ENCODE assay signal across 20 mouse cellular contexts in the genomic region with DNA sequence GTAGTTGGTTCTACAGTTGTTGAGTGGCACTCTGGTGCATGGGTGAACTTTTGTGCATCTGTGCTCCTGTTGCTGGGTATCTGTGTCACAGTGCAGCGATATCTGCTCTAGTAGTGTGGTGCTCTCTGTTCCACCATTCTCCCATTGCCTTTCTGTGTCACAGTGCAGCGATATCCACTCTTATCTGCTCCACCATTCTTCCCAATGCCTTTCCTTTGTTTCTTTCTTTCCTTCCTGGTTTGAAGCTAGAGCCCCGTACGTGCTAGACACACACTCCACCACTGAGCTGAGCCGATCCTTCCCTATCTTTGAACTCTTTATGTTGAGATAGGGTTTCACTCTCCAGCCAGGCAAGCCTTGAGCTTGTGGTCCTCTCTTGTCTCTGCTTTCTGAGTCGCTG. TPM values are rescaled to one million over a fixed set of nuclear protein-coding genes. Genes with fewer than 3 reads are reported as not detected.
DNase-seq lines count a peak whose midpoint lies in the region; ATAC-seq and TF ChIP-seq lines count a peak whose summit lies in the region.
"Had no signal": no experiment of that assay in that cellular context is flagged by ENCODE, and none has a peak within 500 bp of the region (broad histone marks: within the 10 kb centered on the region; RNA-seq: fewer than 3 reads in every experiment).

No protein-coding gene starts in this region.

- no peaks in the 10 kb centered on the region for H3K27me3 ChIP-seq in heart, postnatal 0 days (ENCODE audit: control insufficient read depth, insufficient read depth, low read length)
- H3K27me3 ChIP-seq in liver, postnatal 0 days (ENCODE audit: insufficient read depth, low read length): no peaks in the 10 kb centered on the region
- H3K27me3 ChIP-seq: CH12.LX; embryonic facial prominence, embryonic 12.5 days; hindbrain, embryonic 12.5 days had no signal

- DNase-seq in frontal cortex, adult 2 months (ENCODE audit: extremely low spot score in 1 of 2, low spot score in 1 of 2): no peak
- peak; percentile 24 for DNase-seq in heart, postnatal 0 days (ENCODE audit: low spot score)
- DNase-seq in heart, adult 9 months (ENCODE audit: low spot score in 2 of 2): no peak
- no peak for DNase-seq in liver, postnatal 0 days
- no peak for DNase-seq in adrenal gland, postnatal 36 days
- DNase-seq: forebrain, postnatal 0 days; gastrocnemius, postnatal 25 days; kidney, adult 11 months; kidney, postnatal 14 days; lung, adult 18-20 months; retina, postnatal 1 day; thymus, postnatal 4 days had no signal

- 21% methylated on average over 6 of the region's 6 CpGs for WGBS in heart, postnatal 0 days
- WGBS in liver, postnatal 0 days (ENCODE audit: insufficient replicate concordance): 45% methylated on average over 6 of the region's 6 CpGs

- H3K9ac ChIP-seq in heart, postnatal 0 days (replicated peaks; ENCODE audit: low read depth, low read length): no peak overlapping the region
- 0 out of 2 replicates have a peak overlapping the region, but pooled peaks have one; percentile 38 for H3K9ac ChIP-seq in liver, postnatal 0 days (replicated peaks)
- H3K9ac ChIP-seq: embryonic facial prominence, embryonic 12.5 days; forebrain, postnatal 0 days; hindbrain, embryonic 12.5 days had no signal

- H3K4me3 ChIP-seq in heart, postnatal 0 days (ENCODE audit: low read depth, low read length): peak overlapping the region; percentile 4; the same call in 1 of the 2 replicates
- no peak overlapping the region for H3K4me3 ChIP-seq in liver, postnatal 0 days (ENCODE audit: low read depth, low read length)
- H3K4me3 ChIP-seq: embryonic facial prominence, embryonic 12.5 days; hindbrain, embryonic 12.5 days; myocyte had no signal

- H3K4me2 ChIP-seq in heart, postnatal 0 days (ENCODE audit: low read depth, low read length): peak overlapping the region; percentile 48
- H3K4me2 ChIP-seq in liver, postnatal 0 days (ENCODE audit: low read depth, low read length): 0 out of 2 replicates have a peak overlapping the region, but pooled peaks have one; percentile 9
- H3K4me2 ChIP-seq: embryonic facial prominence, embryonic 12.5 days; hindbrain, embryonic 12.5 days had no signal

- no peak for TF ChIP-seq EP300 in heart, postnatal 0 days (IDR thresholded peaks at IDR 0.05; ENCODE audit: low read depth)
- no peak for TF ChIP-seq EP300 in liver, postnatal 0 days (IDR thresholded peaks at IDR 0.05; ENCODE audit: low read depth)

- peaks cover 31% of the 10 kb centered on the region for H3K36me3 ChIP-seq in heart, postnatal 0 days (replicated peaks; ENCODE audit: control insufficient read depth, insufficient read depth, low read length)
- H3K36me3 ChIP-seq in liver, postnatal 0 days (replicated peaks; ENCODE audit: insufficient read depth, low read length): peaks cover 22% of the 10 kb centered on the region

- peak overlapping the region; percentile 60 for H3K27ac ChIP-seq in heart, postnatal 0 days (ENCODE audit: low read depth)
- H3K27ac ChIP-seq in liver, postnatal 0 days (ENCODE audit: low read depth): 0 out of 2 replicates have a peak overlapping the region, but pooled peaks have one; percentile 35
- H3K27ac ChIP-seq: embryonic facial prominence, embryonic 12.5 days; hindbrain, embryonic 12.5 days had no signal

- H3K9me3 ChIP-seq in heart, postnatal 0 days (replicated peaks; ENCODE audit: control insufficient read depth, low read length): no peaks in the 10 kb centered on the region
- H3K9me3 ChIP-seq in liver, postnatal 0 days (ENCODE audit: low read length): no peaks in the 10 kb centered on the region
- H3K9me3 ChIP-seq: embryonic facial prominence, embryonic 12.5 days; hindbrain, embryonic 12.5 days had no signal

- no peak for TF ChIP-seq CTCF in heart, postnatal 0 days (IDR thresholded peaks at IDR 0.05; ENCODE audit: low read depth)
- TF ChIP-seq CTCF in liver, postnatal 0 days (IDR thresholded peaks at IDR 0.05; ENCODE audit: low read depth): no peak

- H3K4me1 ChIP-seq in heart, postnatal 0 days (ENCODE audit: control insufficient read depth, insufficient read depth): peaks cover 35% of the 10 kb centered on the region
- H3K4me1 ChIP-seq in liver, postnatal 0 days (ENCODE audit: insufficient read depth): peaks cover 13% of the 10 kb centered on the region
- H3K4me1 ChIP-seq: embryonic facial prominence, embryonic 12.5 days had no signal

- ATAC-seq in frontal cortex, adult (ENCODE audit: low TSS enrichment): peak; percentile 10; the same call in 1 of the 2 replicates
- ATAC-seq in heart, postnatal 0 days (ENCODE audit: insufficient read depth, low read depth): peak; percentile 20; the same call in 1 of the 2 replicates
- ATAC-seq in common myeloid progenitor, adult 5-6 weeks (replicated peaks; ENCODE audit: low read depth, poor library complexity, severe bottlenecking): peak; percentile 65
- no peak for ATAC-seq in liver, postnatal 0 days
- no peak for ATAC-seq in CD4-positive, CD25-positive, alpha-beta regulatory T cell, adult 4 months
- ATAC-seq: activated CD4-positive, CD25-positive, alpha-beta regulatory T cell, adult 4 months; forebrain, postnatal 0 days had no signal

RNA-seq across cellular contexts. Expression of gene Foxk2, which starts 23.1 kb away (rescaled TPM):
- polyA plus RNA-seq in frontal cortex, adult 2 months (2012; rRNA removed): 48.3 and 51.0 TPM in 2 replicates
- 23.5 and 25.8 TPM in 2 replicates for total RNA-seq in heart, postnatal 0 days (2014; rRNA removed; ENCODE audit: low replicate concordance)
- 3.0 and 3.8 TPM in 2 replicates for polyA plus RNA-seq in heart, postnatal 0 days (2015; fragmentation: Nextera tagmentation; extraction: Ambion mirVana)
- 20.8 and 23.8 TPM in 2 replicates for total RNA-seq in common myeloid progenitor, adult 5-6 weeks (2017)
- 2.3 and 2.6 TPM in 2 replicates for polyA plus RNA-seq in liver, postnatal 0 days (2015; fragmentation: Nextera tagmentation; extraction: Ambion mirVana)
- 1 to 10 TPM; 4.1 to 6.1 TPM for polyA plus RNA-seq in CD4-positive, CD25-positive, alpha-beta regulatory T cell, adult 4 months (2017; shearing (Covaris generic))
- total RNA-seq in adrenal gland, postnatal 36 days (2021): 10 to 100 TPM; 35.0 to 45.5 TPM

RNA-seq across cellular contexts. Expression of gene Narf, which starts 45.9 kb away (rescaled TPM):
- polyA plus RNA-seq in frontal cortex, adult 2 months (2012; rRNA removed): 39.7 and 40.6 TPM in 2 replicates
- total RNA-seq in heart, postnatal 0 days (2014; rRNA removed; ENCODE audit: low replicate concordance): 159 and 217 TPM in 2 replicates
- polyA plus RNA-seq in heart, postnatal 0 days (2015; fragmentation: Nextera tagmentation; extraction: Ambion mirVana): 40.0 and 48.2 TPM in 2 replicates
- total RNA-seq in common myeloid progenitor, adult 5-6 weeks (2017): 23.5 and 40.9 TPM in 2 replicates
- polyA plus RNA-seq in liver, postnatal 0 days (2015; fragmentation: Nextera tagmentation; extraction: Ambion mirVana): 27.8 and 39.1 TPM in 2 replicates
- 10 to 100 TPM; 30.1 to 41.9 TPM for polyA plus RNA-seq in CD4-positive, CD25-positive, alpha-beta regulatory T cell, adult 4 months (2017; shearing (Covaris generic))
- total RNA-seq in adrenal gland, postnatal 36 days (2021): 10 to 100 TPM; 18.7 to 27.3 TPM

RNA-seq across cellular contexts. Expression of gene Cybc1, which starts 53.8 kb away (rescaled TPM):
- polyA plus RNA-seq in frontal cortex, adult 2 months (2012; rRNA removed): 23.8 and 26.3 TPM in 2 replicates
- total RNA-seq in heart, postnatal 0 days (2014; rRNA removed; ENCODE audit: low replicate concordance): 11.3 and 13.0 TPM in 2 replicates
- 12.4 and 13.5 TPM in 2 replicates for polyA plus RNA-seq in heart, postnatal 0 days (2015; fragmentation: Nextera tagmentation; extraction: Ambion mirVana)
- total RNA-seq in common myeloid progenitor, adult 5-6 weeks (2017): 22.7 and 30.2 TPM in 2 replicates
- 13.3 and 15.0 TPM in 2 replicates for polyA plus RNA-seq in liver, postnatal 0 days (2015; fragmentation: Nextera tagmentation; extraction: Ambion mirVana)
- 100 to 1,000 TPM; 103 to 150 TPM for polyA plus RNA-seq in CD4-positive, CD25-positive, alpha-beta regulatory T cell, adult 4 months (2017; shearing (Covaris generic))
- 10 to 100 TPM; 20.6 to 21.0 TPM for total RNA-seq in adrenal gland, postnatal 36 days (2021)

Comparison
In these comparisons a context has a peak if more than half of its experiments do, and no peak if none do; other contexts are left out.
1. ATAC-seq: peak in frontal cortex, adult (single experiment), heart, postnatal 0 days (single experiment) and common myeloid progenitor, adult 5-6 weeks (single experiment); none in liver, postnatal 0 days (single experiment) and CD4-positive, CD25-positive, alpha-beta regulatory T cell, adult 4 months (single experiment).